Mouse (Mus musculus): Measurements from ENCODE around the gene Slc19a2.
A peak's percentile ranks its signal among the peaks of the same experiment; 100 is the strongest.

The Slc19a2 gene

DNA sequence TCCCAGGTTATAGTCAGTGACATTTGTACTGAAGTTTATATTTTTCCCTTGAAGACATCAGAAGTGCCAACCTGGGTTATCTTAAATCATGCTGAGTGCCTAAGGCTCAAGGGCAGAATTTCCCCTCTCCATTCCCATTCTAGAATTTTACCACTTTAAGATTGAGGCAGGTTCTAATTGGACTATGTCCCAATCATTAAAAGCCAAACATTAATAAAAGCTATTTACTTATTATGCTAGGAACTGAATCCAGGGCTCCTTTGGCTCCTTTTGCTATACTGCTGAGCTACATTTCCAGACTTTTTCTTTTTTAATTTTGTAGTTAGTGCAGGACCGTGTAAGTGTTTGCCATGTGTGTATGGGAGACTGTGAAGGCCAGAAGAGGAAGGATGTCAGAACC, 2.6 kb downstream of the Slc19a2 start:
- DNase-seq (ENCODE audit: low read depth, low spot score), result no peak

DNA sequence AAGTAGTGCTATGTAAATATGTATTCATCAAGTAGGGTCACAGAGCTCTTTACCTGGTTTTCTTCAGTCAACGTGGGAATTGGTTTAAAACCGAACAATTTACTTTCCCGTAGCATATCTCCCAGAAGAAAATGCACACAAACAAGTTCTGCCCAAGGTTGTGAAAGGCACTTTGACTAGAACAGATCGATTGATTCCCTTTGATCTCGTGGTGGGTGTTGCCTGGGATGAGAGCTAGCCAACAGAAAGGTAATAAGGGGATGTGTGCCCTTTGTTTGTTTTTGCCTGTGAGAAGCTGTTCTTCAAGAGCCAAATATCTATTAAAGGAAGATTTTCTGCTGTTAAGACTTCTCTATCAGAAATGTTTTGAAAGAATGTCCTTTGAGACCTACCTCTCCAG, 3.7 kb downstream of the Slc19a2 start:
- DNase-seq (ENCODE audit: low read depth, low spot score), result no peak

- no peak for DNase-seq (ENCODE audit: low read depth, low spot score)
Observed at GRCm38 (mm10) chr1:164254836-164255235, 6.0 kb downstream of the Slc19a2 start.

GRCm38 (mm10) chr1:164260171-164261028, 11.6 kb downstream of the Slc19a2 start:
- no peak for DNase-seq (ENCODE audit: low read depth, low spot score)

DNA sequence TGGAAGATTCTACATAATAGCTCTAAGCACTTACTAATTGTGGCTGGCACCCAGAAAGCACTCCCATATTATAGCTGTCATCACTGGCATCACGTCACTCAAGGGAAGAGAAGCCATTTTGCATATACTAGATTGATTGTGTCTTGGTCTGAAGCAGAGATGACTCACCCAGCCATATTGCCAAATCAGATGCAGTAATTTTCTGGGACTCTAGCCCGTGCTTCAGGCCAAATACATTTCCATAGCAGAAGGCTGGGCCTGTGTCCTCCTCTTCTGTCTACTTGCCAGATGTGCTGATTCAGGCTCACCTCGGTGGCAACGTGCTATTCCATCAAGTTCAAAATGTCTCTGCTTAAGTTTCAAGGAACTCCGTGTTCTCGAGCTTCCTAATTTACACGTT, 12.7 kb downstream of the Slc19a2 start:
- DNase-seq (ENCODE audit: low read depth, low spot score), result no peak

GRCm38 (mm10) chr1:164270941-164271340, 22.1 kb downstream of the Slc19a2 start:
- DNase-seq (ENCODE audit: low read depth, low spot score), result no peak

DNA sequence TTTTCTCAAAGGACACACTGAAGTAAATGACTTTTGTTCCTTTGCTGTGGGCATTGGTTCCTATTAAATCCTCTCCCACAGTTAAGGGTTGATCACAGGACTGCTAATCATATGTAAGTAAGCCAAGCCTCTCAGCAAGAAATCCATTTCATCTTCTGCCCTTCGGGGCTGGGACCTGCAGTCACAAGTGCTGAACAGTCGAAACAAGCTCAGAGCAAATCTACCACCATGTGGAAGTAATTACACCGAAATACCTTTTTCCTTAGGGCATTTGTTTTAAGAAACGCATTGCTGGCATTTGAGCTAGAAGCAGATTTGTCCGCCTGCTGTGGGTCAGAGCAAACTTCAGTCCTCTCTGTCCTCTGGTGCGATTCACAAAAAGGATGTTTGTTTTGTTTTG, 24.8 kb downstream of the Slc19a2 start:
- no peak for DNase-seq (ENCODE audit: low read depth, low spot score)

DNA sequence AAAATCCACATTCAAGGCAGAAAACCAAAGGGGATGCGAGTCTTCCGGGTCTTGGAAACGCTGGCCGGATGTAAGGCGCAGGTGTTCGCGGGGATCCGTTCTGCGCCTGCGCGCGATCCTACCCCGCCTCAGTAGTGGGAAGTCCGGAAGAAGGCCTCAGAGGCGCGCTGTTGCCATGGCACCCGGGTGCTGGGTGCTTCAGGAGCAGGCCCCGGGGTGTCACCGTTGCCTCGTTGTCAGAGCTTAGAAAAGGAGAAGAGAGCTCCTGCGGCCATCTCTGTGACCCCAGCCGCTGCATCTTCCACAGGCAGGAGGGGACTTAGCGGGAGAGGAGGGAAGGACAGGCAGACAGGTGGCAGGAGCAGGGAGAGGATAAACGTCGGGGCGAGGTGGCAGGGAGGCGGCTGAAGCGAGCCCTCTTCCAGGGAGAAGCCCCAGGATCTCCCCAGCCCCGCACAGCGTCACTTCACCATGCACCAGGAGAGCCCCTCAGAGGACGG, 26.7 kb downstream of the Slc19a2 start, which contains the start of gene Ccdc181:
Gene Ccdc181, plus strand, starts transcription at position 131 of the 500 bp plus-strand sequence.
- peak; percentile 99 for DNase-seq (ENCODE audit: low read depth, low spot score)

- DNase-seq (ENCODE audit: low read depth, low spot score), result peak; percentile 28
Observed at GRCm38 (mm10) chr1:164276552-164276951, 27.7 kb downstream of the Slc19a2 start.

DNA sequence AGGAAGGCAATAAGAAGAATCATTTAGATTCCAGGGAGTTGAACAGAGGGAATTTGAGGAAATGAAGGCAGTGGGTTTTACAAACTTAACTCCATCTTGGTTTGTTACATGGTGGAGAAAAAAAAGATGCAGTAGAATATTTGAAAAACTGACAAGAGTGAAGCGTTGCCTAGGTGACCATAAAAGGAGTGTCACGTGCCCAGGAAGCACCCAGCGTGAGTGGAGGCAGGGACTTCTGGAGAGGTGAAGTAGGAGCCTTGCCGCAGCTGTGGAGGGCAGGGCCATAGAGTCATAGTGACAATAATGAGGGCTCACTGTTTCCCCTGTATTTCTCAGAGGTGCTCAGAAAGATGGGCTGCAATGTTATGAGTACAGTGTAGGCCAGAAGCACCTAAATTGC, 30.5 kb downstream of the Slc19a2 start:
- no peak for DNase-seq (ENCODE audit: low read depth, low spot score)

GRCm38 (mm10) chr1:164284007-164284406, 35.2 kb downstream of the Slc19a2 start:
- DNase-seq (ENCODE audit: low read depth, low spot score), result no peak

- no peak for DNase-seq (ENCODE audit: low read depth, low spot score)
Observed at GRCm38 (mm10) chr1:164287406-164287805, 38.6 kb downstream of the Slc19a2 start.

- no peak for DNase-seq (ENCODE audit: low read depth, low spot score)
Observed at GRCm38 (mm10) chr1:164292040-164292439, 43.2 kb downstream of the Slc19a2 start.

GRCm38 (mm10) chr1:164294071-164294470, 45.2 kb downstream of the Slc19a2 start:
- no peak for DNase-seq (ENCODE audit: low read depth, low spot score)

- no peak for DNase-seq (ENCODE audit: low read depth, low spot score)
Observed at GRCm38 (mm10) chr1:164296473-164296872, 47.6 kb downstream of the Slc19a2 start.

- no peak for DNase-seq (ENCODE audit: low read depth, low spot score)
Observed at GRCm38 (mm10) chr1:164301949-164302348, 53.1 kb downstream of the Slc19a2 start.

GRCm38 (mm10) chr1:164303821-164304220, 55.0 kb downstream of the Slc19a2 start, which contains the start of gene Nme7:
Gene Nme7, plus strand, starts transcription at chr1:164304121.
- no peak for DNase-seq (ENCODE audit: low read depth, low spot score)

DNA sequence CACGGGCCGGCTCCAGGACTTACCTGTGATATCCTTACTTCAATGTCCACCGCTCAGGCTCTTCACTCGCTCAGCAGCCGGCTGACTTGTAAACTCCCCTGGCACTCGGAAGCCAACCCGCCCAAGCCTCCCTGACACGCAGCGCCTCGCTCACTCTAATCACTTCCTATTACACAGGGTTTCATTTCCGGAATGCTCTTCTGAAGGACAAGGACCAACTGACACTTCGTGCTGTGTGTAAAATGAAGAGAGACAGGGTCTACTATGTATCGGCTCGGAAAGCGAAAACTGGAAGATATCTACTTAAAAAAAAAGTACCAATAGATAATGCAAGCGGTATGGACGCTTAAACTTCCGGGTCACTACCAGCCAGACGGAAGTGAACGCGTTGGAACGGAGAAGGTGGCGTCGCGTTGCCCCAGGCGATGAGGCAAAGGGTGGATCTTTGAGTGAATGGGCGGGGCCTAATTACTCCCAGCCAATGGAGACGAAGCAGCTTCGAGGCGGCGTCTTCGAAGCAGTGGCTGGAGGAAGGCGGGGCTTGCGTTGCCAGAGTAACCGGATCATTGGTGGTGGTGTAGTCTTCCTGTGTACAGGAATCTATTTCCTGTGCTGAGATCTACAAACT, 58.4 kb downstream of the Slc19a2 start, which contains the start of gene Blzf1:
Gene Blzf1, minus strand, starts transcription at position 366 of the 628 bp plus-strand sequence.
- DNase-seq (ENCODE audit: low read depth, low spot score), result peak; percentile 99

DNA sequence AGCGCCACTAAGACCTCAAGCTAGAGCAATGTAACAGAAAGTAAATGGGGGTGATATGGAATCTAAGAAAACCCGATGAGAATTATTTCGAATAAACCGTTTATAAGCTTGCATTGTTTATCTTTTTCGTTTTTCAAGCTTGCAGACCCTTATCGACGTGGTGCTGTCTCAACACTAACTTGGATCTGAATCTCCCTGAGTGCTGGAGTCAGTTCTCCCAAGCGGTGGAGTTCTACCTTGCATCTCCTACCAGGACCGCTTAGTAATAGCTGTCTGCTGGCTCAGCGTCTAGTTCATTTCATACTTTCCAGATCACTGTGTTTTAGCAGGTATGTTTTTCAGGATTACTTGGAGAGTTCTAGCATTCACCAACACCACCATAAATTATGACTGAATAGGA, 59.1 kb downstream of the Slc19a2 start:
- no peak for DNase-seq (ENCODE audit: low read depth, low spot score)

- DNase-seq (ENCODE audit: low read depth, low spot score), result no peak
Observed at GRCm38 (mm10) chr1:164314085-164314484, 65.2 kb downstream of the Slc19a2 start.

Data from A20 (cell line).